25 mouse cellular contexts compared by ENCODE assay signal in genomic region chr9:25561143-25561542, GRCm38 (mm10).
"Had no signal": no experiment of that assay in that cellular context is flagged by ENCODE, and none has a peak within 500 bp of the region (broad histone marks: within the 10 kb centered on the region; RNA-seq: fewer than 3 reads in every experiment).

No protein-coding gene starts in this region.

- H3K36me3 ChIP-seq: heart, embryonic 10.5 days; heart, embryonic 12.5 days; hindbrain, embryonic 13.5 days; hindbrain, embryonic 15.5 days; kidney, embryonic 15.5 days; limb, embryonic 13.5 days; limb, embryonic 15.5 days; liver, embryonic 12.5 days had no signal

- H3K27me3 ChIP-seq: heart, embryonic 12.5 days; hindbrain, embryonic 13.5 days; hindbrain, embryonic 15.5 days; kidney, embryonic 15.5 days; limb, embryonic 13.5 days; limb, embryonic 15.5 days; liver, embryonic 12.5 days had no signal

- DNase-seq: gastrocnemius, adult 2 months; gastrocnemius, postnatal 10 days; gastrocnemius, postnatal 25 days; heart, adult 18-20 months; heart, postnatal 14 days; heart, postnatal 36 days; kidney, adult 11 months; kidney, adult 2 months; kidney, adult 9 months; kidney, postnatal 14 days; kidney, postnatal 36 days; layer of hippocampus, adult 9-11 months; layer of hippocampus, postnatal 36 days; left cerebral cortex, postnatal 4 days had no signal

- ATAC-seq: hindbrain, postnatal 0 days; intestine, embryonic 16.5 days; liver, embryonic 12.5 days had no signal

- H3K4me3 ChIP-seq: gastrocnemius, adult 2 months; heart, embryonic 10.5 days; heart, embryonic 12.5 days; hindbrain, embryonic 13.5 days; hindbrain, embryonic 15.5 days; kidney, embryonic 15.5 days; limb, embryonic 13.5 days; limb, embryonic 15.5 days; liver, embryonic 12.5 days had no signal

- H3K4me2 ChIP-seq: heart, embryonic 12.5 days; hindbrain, embryonic 13.5 days; hindbrain, embryonic 15.5 days; kidney, embryonic 15.5 days; limb, embryonic 13.5 days; limb, embryonic 15.5 days; liver, embryonic 12.5 days had no signal

- H3K27ac ChIP-seq: gastrocnemius, adult 2 months; heart, embryonic 10.5 days; hindbrain, embryonic 13.5 days; hindbrain, embryonic 15.5 days; hindbrain, postnatal 0 days; kidney, embryonic 15.5 days; kidney, postnatal 0 days; limb, embryonic 13.5 days; limb, embryonic 15.5 days; liver, embryonic 12.5 days had no signal

- H3K9me3 ChIP-seq: heart, embryonic 10.5 days; heart, embryonic 12.5 days; hindbrain, embryonic 13.5 days; hindbrain, embryonic 15.5 days; limb, embryonic 15.5 days; liver, embryonic 12.5 days had no signal

- H3K9ac ChIP-seq: heart, embryonic 12.5 days; hindbrain, embryonic 13.5 days; hindbrain, embryonic 15.5 days; kidney, embryonic 15.5 days; limb, embryonic 13.5 days; limb, embryonic 15.5 days; liver, embryonic 12.5 days had no signal

- H3K4me1 ChIP-seq: hindbrain, embryonic 13.5 days; hindbrain, embryonic 15.5 days; kidney, embryonic 15.5 days; liver, embryonic 12.5 days had no signal
